Mouse (Mus musculus): Measurements from ENCODE around the gene Frs2. TPM values are rescaled to one million over a fixed set of nuclear protein-coding genes. Genes with fewer than 3 reads are reported as not detected.

Gene Frs2
- total RNA-seq (2023), result 10 to 100 TPM; 15.7 to 16.3 TPM

GRCm38 (mm10) chr10:117148361-117149003 lies at the start of gene Frs2:
Gene Frs2, minus strand, starts transcription at chr10:117148534.

GRCm38 (mm10) chr10:117063254-117064021 lies 84.9 kb downstream of the Frs2 start, which contains the start of gene Cct2:
Gene Cct2, minus strand, starts transcription at chr10:117063814.

DNA sequence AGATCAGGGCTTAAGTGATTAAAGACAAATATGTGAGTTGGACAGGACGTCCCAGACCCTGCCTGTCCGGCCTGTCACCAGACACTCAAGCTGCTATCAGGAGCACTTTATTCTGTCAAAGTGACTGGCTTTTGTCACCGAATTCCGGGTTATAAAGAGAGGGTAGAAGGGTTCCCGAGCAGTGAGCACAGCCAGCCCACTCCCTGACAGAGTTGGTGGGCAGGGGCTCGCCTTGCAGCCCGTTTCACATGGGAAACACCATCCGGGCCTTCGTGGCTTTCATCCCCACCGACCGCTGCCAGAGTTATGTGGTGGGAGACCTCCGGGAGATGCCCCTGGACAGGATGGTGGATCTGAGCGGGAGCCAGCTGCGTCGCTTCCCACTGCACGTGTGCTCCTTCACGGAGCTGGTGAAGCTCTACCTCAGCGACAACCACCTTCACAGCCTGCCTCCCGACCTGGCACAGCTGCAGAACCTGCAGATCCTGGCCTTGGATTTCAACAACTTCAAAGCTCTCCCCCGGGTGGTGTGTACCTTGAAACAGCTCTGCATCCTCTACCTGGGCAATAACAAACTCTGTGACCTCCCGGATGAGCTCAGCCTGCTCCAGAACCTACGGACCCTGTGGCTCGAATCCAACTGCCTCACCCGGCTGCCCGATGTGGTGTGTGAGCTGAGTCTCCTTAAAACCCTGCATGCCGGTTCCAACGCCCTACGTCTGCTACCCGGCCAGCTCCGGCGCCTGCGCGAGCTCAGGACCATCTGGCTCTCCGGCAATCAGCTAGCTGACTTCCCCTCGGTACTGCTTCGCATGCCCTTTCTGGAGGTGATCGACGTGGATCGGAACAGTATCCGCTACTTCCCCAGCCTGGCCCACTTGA lies 102.9 kb downstream of the Frs2 start, which contains the start of gene Lrrc10:
Gene Lrrc10, plus strand, starts transcription at position 167 of the 882 bp plus-strand sequence.

Other genes with a start within 250 kb of the Frs2 start
- 1 to 10 TPM; 7.3 to 8.6 TPM for gene Rab3ip, start 197.8 kb downstream of the Frs2 start, total RNA-seq (2023)
- not detected for gene Gm10271, start 175.9 kb downstream of the Frs2 start, total RNA-seq (2023)
- not detected for gene Best3, start 162.2 kb downstream of the Frs2 start, total RNA-seq (2023)
- gene Lrrc10, start 103.2 kb downstream of the Frs2 start, total RNA-seq (2023), result not detected
- 100 to 1,000 TPM in 1 of 2 experiments, 10 to 100 TPM in 1; 95.5 to 111 TPM for gene Cct2, start 84.7 kb downstream of the Frs2 start, total RNA-seq (2023)
- gene Yeats4, start 76.0 kb upstream of the Frs2 start, total RNA-seq (2023), result 10 to 100 TPM; 42.9 to 53.1 TPM
- gene 9530003J23Rik, start 90.2 kb upstream of the Frs2 start, total RNA-seq (2023), result not detected
- gene Lyz2, start 133.8 kb upstream of the Frs2 start, total RNA-seq (2023), result over 10,000 TPM; 14,038 to 15,289 TPM
- 1,000 to 10,000 TPM; 1,817 to 1,846 TPM for gene Lyz1, start 144.3 kb upstream of the Frs2 start, total RNA-seq (2023)
- 10 to 100 TPM; 54.8 to 60.3 TPM for gene Cpsf6, start 231.5 kb upstream of the Frs2 start, total RNA-seq (2023)